ENCODE assay signal across 11 mouse cellular contexts in the genomic region with DNA sequence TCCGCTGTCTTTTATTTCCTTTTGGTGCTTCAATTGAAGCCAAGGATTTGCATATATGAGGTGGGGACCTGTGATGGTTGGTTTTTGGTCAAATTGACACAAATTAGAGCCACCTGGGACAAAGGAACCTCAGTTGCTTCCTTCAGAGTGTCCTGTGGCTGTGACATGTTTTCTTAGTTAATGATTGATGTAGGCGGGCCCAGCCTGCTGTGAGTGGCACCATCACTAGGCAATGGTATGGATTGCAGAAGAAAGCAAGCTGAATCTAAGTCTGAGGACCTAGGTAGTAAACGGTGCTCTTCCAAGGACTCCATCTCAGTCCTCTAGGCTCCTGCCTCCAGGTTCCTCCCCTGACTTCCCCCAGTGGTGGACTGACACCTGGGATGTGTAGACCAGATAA. TPM values are rescaled to one million over a fixed set of nuclear protein-coding genes. Genes with fewer than 3 reads are reported as not detected.
"Had no signal": no experiment of that assay in that cellular context is flagged by ENCODE, and none has a peak within 500 bp of the region (broad histone marks: within the 10 kb centered on the region; RNA-seq: fewer than 3 reads in every experiment).

No protein-coding gene starts in this region.

- H3K4me2 ChIP-seq: liver, embryonic 13.5 days; lung, embryonic 14.5 days; midbrain, embryonic 13.5 days had no signal

- H3K9ac ChIP-seq: liver, embryonic 13.5 days; lung, embryonic 14.5 days; midbrain, embryonic 13.5 days had no signal

- ATAC-seq: hindbrain, embryonic 16.5 days; lung, postnatal 0 days; midbrain, embryonic 13.5 days had no signal

- H3K27ac ChIP-seq: kidney, postnatal 0 days; liver, embryonic 13.5 days; macrophage; midbrain, embryonic 13.5 days had no signal

- H3K36me3 ChIP-seq: liver, embryonic 13.5 days; midbrain, embryonic 13.5 days had no signal

- H3K9me3 ChIP-seq: liver, embryonic 13.5 days; midbrain, embryonic 13.5 days had no signal

- H3K27me3 ChIP-seq: liver, embryonic 13.5 days; midbrain, embryonic 13.5 days had no signal

- H3K4me1 ChIP-seq: liver, embryonic 13.5 days; midbrain, embryonic 13.5 days had no signal

- H3K4me3 ChIP-seq: liver, embryonic 13.5 days; midbrain, embryonic 13.5 days had no signal

- DNase-seq: kidney, adult 11 months; layer of hippocampus, adult 9-11 months; liver, embryonic 13.5 days; lung, embryonic 14.5 days; right cerebral cortex, postnatal 4 days; thymus, postnatal 25 days had no signal

RNA-seq across cellular contexts. Expression of a gene that starts 57.4 kb away (rescaled TPM):
- polyA plus RNA-seq: macrophage had no signal
